ENCODE assay signal across 13 mouse cellular contexts in genomic region chrX:98617426-98617825, GRCm38 (mm10).
DNase-seq lines count a peak whose midpoint lies in the region.
"Had no signal": no experiment of that assay in that cellular context is flagged by ENCODE, and none has a peak within 500 bp of the region (broad histone marks: within the 10 kb centered on the region; RNA-seq: fewer than 3 reads in every experiment).

No protein-coding gene starts in this region.

- intact Hi-C loops in left cerebral cortex, postnatal 4 days (cut with DNase I) = loop anchor here (5.0 kb wide), 1 partner anchor 1185 kb away; no protein-coding TSS in a partner anchor

- peak; percentile 19 for DNase-seq in cerebellum, adult 18-20 months
- no peak for DNase-seq in cerebellum, adult 11 months
- DNase-seq in left cerebral cortex, postnatal 4 days = peak; percentile 38
- DNase-seq in left cerebral cortex, adult 9 months (ENCODE audit: low spot score in 2 of 2) = no peak
- DNase-seq in brain, adult 2 months (ENCODE audit: low read depth, low spot score) = peak; percentile 18
- peak; percentile 58 to 73 for DNase-seq in cerebellum, postnatal 10 days
- DNase-seq in adrenal gland, postnatal 10 days = no peak
- DNase-seq in spleen, postnatal 14 days (ENCODE audit: low spot score in 2 of 2) = no peak
- DNase-seq: adrenal gland, postnatal 14 days; gastrocnemius, postnatal 14 days; heart, adult 2 months; heart, postnatal 14 days; kidney, adult 2 months had no signal

Comparison
In these comparisons a context has a peak if more than half of its experiments do, and no peak if none do; other contexts are left out.
1. DNase-seq: peak in cerebellum, adult 18-20 months (2 of 2), left cerebral cortex, postnatal 4 days (single experiment), brain, adult 2 months (single experiment) and cerebellum, postnatal 10 days (2 of 2); none in cerebellum, adult 11 months (single experiment), left cerebral cortex, adult 9 months (0 of 2), adrenal gland, postnatal 10 days (single experiment) and spleen, postnatal 14 days (0 of 2).